Mouse (Mus musculus): ENCODE data around the gene Il17re. TPM values are rescaled to one million over a fixed set of nuclear protein-coding genes. Genes with fewer than 3 reads are reported as not detected.

Il17re gene
- polyA plus RNA-seq, 1 experiment from 2014 or later: 0.72 TPM

DNA sequence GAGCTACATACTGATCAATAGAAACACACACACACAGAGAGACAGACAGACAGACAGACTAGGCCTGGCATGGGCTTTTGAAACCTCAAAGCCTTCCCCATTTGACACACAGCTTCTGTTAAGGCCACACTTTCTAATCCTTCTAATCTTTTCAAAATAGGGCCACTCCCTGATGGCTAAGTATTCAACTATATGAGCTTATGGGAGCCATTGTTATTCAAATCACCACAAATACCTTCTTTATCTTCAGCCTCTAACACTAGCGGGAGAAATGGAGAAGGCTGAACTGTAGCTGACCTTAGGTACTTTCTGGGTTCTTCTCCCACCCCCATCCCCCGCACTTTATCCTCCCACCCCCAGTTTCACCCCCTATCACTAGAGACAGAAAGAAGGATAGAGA is 44.5 kb downstream of the Il17re start:
- no peak overlapping the region for H3K9ac ChIP-seq (ENCODE audit: low read depth, low read length)
- H3K4me1 ChIP-seq (ENCODE audit: control insufficient read depth, insufficient read depth, low read length): peaks cover 6% of the 10 kb centered on the region; the same call in 1 of the 2 replicates
- no peak overlapping the region for H3K27ac ChIP-seq (ENCODE audit: low read depth, low read length)
- no peaks in the 10 kb centered on the region for H3K36me3 ChIP-seq (ENCODE audit: control insufficient read depth, insufficient read depth, low read length)
- no peak for ATAC-seq (replicated peaks; ENCODE audit: insufficient number of reproducible peaks, low FRiP score, low TSS enrichment)
- peaks cover 39% of the 10 kb centered on the region for H3K27me3 ChIP-seq (ENCODE audit: control insufficient read depth, insufficient read depth, low read length)
- H3K9me3 ChIP-seq (replicated peaks; ENCODE audit: control insufficient read depth, low read length): peaks cover 2% of the 10 kb centered on the region; the same call in 1 of the 2 replicates
- no peak overlapping the region for H3K4me2 ChIP-seq
- no peak overlapping the region for H3K4me3 ChIP-seq (ENCODE audit: low read depth, low read length)
- WGBS (ENCODE audit: insufficient replicate concordance): 59% methylated on average over 2 of the region's 2 CpGs

DNA sequence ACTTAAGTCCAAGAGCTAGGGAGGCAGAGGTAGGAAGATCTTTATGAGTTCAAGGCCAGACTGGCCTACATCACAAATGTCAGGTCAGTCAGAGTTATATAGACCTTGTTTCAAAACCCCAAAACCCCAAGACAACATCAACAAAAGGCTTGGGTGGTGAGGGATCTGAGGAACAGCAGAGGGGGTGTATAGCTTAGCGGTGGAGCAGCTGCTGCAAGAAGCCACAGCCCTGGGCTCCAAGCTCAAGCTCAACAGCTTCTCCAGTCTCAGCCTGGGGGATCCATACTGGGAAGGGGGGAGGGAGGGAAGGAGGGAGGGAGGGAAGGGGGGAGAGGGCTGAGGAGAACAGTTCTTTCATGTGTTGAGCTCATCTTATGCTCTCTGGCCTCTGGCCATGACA is 47.4 kb downstream of the Il17re start:
- Histone ChIP-seq H3K9ac (ENCODE audit: low read depth, low read length) (no peak overlapping the region), H3K4me3 (ENCODE audit: low read depth, low read length) (no peak overlapping the region), H3K4me1 (ENCODE audit: control insufficient read depth, insufficient read depth, low read length) (peaks cover 6% of the 10 kb centered on the region; the same call in 1 of the 2 replicates), H3K4me2 (no peak overlapping the region), H3K36me3 (ENCODE audit: control insufficient read depth, insufficient read depth, low read length) (no peaks in the 10 kb centered on the region), H3K27me3 (ENCODE audit: control insufficient read depth, insufficient read depth, low read length) (peaks cover 20% of the 10 kb centered on the region), H3K9me3 (replicated peaks; ENCODE audit: control insufficient read depth, low read length) (peaks cover 2% of the 10 kb centered on the region; the same call in 1 of the 2 replicates), H3K27ac (ENCODE audit: low read depth, low read length) (no peak overlapping the region)
- 77% methylated on average over 1 of the region's 1 CpGs for WGBS (ENCODE audit: insufficient replicate concordance)
- no peak for ATAC-seq (replicated peaks; ENCODE audit: insufficient number of reproducible peaks, low FRiP score, low TSS enrichment)

DNA sequence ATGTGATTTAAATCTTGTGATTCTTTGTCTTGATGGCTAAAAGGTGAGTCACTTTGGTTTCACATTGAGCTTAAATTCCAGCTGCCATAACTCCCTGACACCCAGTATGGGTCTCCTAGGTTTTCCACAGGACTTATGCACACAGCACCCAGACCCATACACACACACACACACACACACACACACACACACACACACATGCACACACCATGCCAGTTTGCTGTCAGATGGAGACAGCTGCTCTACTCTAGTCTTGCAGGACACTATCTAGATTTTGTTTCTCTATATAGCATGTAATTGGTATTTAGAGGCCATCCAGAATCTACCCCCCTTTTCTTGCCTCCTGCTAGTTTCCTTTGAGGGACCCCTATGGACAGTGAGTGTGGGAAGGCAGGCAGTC is 48.8 kb downstream of the Il17re start:
- Histone ChIP-seq H3K9ac (ENCODE audit: low read depth, low read length) (no peak overlapping the region), H3K4me3 (ENCODE audit: low read depth, low read length) (no peak overlapping the region), H3K27ac (ENCODE audit: low read depth, low read length) (no peak overlapping the region), H3K9me3 (replicated peaks; ENCODE audit: control insufficient read depth, low read length) (peaks cover 2% of the 10 kb centered on the region; the same call in 1 of the 2 replicates), H3K4me2 (no peak overlapping the region), H3K27me3 (ENCODE audit: control insufficient read depth, insufficient read depth, low read length) (peaks cover 6% of the 10 kb centered on the region), H3K36me3 (ENCODE audit: control insufficient read depth, insufficient read depth, low read length) (no peaks in the 10 kb centered on the region), H3K4me1 (ENCODE audit: control insufficient read depth, insufficient read depth, low read length) (no peaks in the 10 kb centered on the region)
- ATAC-seq (replicated peaks; ENCODE audit: insufficient number of reproducible peaks, low FRiP score, low TSS enrichment): no peak

DNA sequence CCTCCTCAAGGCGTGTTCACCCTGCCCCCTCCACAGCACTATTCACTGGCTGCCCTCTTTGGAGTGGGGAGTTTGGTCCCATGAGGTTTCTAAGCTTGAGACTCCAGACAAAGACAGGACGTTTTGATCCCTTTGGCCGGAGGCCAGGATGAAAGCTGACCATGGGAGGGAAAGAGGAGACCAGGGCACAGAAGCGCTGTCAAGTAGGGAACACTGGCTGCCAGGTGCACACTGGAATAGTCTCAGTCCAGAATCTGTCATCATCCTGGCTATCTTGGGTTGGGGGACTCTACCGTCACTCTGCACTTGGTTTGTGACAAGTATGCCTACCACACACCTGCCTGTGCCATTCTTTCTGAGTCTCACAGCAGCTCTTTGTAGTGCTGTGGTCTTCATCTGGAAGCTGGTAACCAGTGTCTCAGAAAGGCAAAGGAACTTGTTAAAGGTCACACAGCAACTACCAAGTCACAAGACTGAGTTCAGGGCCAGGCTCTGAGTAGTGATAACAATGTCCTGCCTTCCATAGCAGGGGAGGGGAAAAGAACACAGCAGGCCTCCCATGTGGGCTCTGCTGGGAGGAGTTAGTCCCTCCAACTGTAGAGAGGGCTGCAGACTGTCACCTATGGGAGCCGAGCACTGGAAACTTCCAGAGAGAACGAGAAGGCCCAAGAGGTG is 50.1 kb downstream of the Il17re start:
- Histone ChIP-seq H3K36me3 (ENCODE audit: control insufficient read depth, insufficient read depth, low read length) (no peaks in the 10 kb centered on the region; the same call in 1 of the 2 replicates), H3K4me3 (ENCODE audit: low read depth, low read length) (no peak overlapping the region), H3K9ac (ENCODE audit: low read depth, low read length) (no peak overlapping the region), H3K27me3 (ENCODE audit: control insufficient read depth, insufficient read depth, low read length) (no peaks in the 10 kb centered on the region), H3K4me2 (no peak overlapping the region), H3K27ac (ENCODE audit: low read depth, low read length) (no peak overlapping the region), H3K9me3 (replicated peaks; ENCODE audit: control insufficient read depth, low read length) (no peaks in the 10 kb centered on the region), H3K4me1 (ENCODE audit: control insufficient read depth, insufficient read depth, low read length) (no peaks in the 10 kb centered on the region)
- ATAC-seq (replicated peaks; ENCODE audit: insufficient number of reproducible peaks, low FRiP score, low TSS enrichment): no peak
- 49% methylated on average over 7 of the region's 7 CpGs for WGBS (ENCODE audit: insufficient replicate concordance)

DNA sequence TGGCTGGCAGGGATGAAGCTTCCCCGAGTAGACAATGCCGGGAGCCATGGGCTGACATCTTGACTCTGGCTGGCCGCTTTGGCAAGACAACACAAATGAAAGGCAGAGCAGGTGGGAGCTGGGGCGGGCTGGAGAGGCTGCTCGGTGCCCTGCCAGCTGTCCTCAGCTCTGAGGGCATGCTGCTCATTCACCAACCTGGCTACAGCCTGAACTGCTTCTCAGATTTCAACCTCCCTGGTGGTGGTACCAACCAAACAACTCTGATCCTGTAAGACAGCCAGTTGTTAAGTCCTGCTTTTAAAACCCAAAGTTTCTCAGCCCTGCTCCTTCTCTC is 50.6 kb downstream of the Il17re start:
- no peak overlapping the region for H3K4me3 ChIP-seq (ENCODE audit: low read depth, low read length)
- no peaks in the 10 kb centered on the region for H3K4me1 ChIP-seq (ENCODE audit: control insufficient read depth, insufficient read depth, low read length)
- no peak overlapping the region for H3K27ac ChIP-seq (ENCODE audit: low read depth, low read length)
- 60% methylated on average over 5 of the region's 5 CpGs for WGBS (ENCODE audit: insufficient replicate concordance)
- peaks cover 4% of the 10 kb centered on the region for H3K36me3 ChIP-seq (ENCODE audit: control insufficient read depth, insufficient read depth, low read length)
- H3K9me3 ChIP-seq (replicated peaks; ENCODE audit: control insufficient read depth, low read length): no peaks in the 10 kb centered on the region
- no peaks in the 10 kb centered on the region for H3K27me3 ChIP-seq (ENCODE audit: control insufficient read depth, insufficient read depth, low read length)
- ATAC-seq (replicated peaks; ENCODE audit: insufficient number of reproducible peaks, low FRiP score, low TSS enrichment): no peak
- no peak overlapping the region for H3K4me2 ChIP-seq
- no peak overlapping the region for H3K9ac ChIP-seq (ENCODE audit: low read depth, low read length)

GRCm38 (mm10) chr6:113513944-113514343 is 55.7 kb downstream of the Il17re start:
- H3K4me1 ChIP-seq (ENCODE audit: control insufficient read depth, insufficient read depth, low read length): no peaks in the 10 kb centered on the region
- no peak for ATAC-seq (replicated peaks; ENCODE audit: insufficient number of reproducible peaks, low FRiP score, low TSS enrichment)
- H3K4me2 ChIP-seq: no peak overlapping the region
- H3K9me3 ChIP-seq (replicated peaks; ENCODE audit: control insufficient read depth, low read length): peaks cover 7% of the 10 kb centered on the region; the same call in 1 of the 2 replicates
- peaks cover 46% of the 10 kb centered on the region for H3K36me3 ChIP-seq (ENCODE audit: control insufficient read depth, insufficient read depth, low read length)
- H3K4me3 ChIP-seq (ENCODE audit: low read depth, low read length): no peak overlapping the region
- no peak overlapping the region for H3K27ac ChIP-seq (ENCODE audit: low read depth, low read length)
- H3K9ac ChIP-seq (ENCODE audit: low read depth, low read length): no peak overlapping the region
- H3K27me3 ChIP-seq (ENCODE audit: control insufficient read depth, insufficient read depth, low read length): no peaks in the 10 kb centered on the region
- WGBS (ENCODE audit: insufficient replicate concordance): 91% methylated on average over 6 of the region's 6 CpGs

GRCm38 (mm10) chr6:113514600-113514999 is 56.3 kb downstream of the Il17re start:
- Histone ChIP-seq H3K27me3 (ENCODE audit: control insufficient read depth, insufficient read depth, low read length) (no peaks in the 10 kb centered on the region), H3K4me1 (ENCODE audit: control insufficient read depth, insufficient read depth, low read length) (no peaks in the 10 kb centered on the region), H3K9me3 (replicated peaks; ENCODE audit: control insufficient read depth, low read length) (peaks cover 7% of the 10 kb centered on the region; the same call in 1 of the 2 replicates), H3K36me3 (ENCODE audit: control insufficient read depth, insufficient read depth, low read length) (peaks cover 51% of the 10 kb centered on the region), H3K4me2 (no peak overlapping the region), H3K27ac (ENCODE audit: low read depth, low read length) (no peak overlapping the region), H3K4me3 (ENCODE audit: low read depth, low read length) (no peak overlapping the region), H3K9ac (ENCODE audit: low read depth, low read length) (no peak overlapping the region)
- ATAC-seq (replicated peaks; ENCODE audit: insufficient number of reproducible peaks, low FRiP score, low TSS enrichment): no peak
- WGBS (ENCODE audit: insufficient replicate concordance): 95% methylated on average over 3 of the region's 3 CpGs

- 90% methylated on average over 8 of the region's 8 CpGs for WGBS (ENCODE audit: insufficient replicate concordance)
Observed at GRCm38 (mm10) chr6:113517434-113518080, 59.3 kb downstream of the Il17re start.

More at GRCm38 (mm10) chr6:113517434-113518080, 59.3 kb downstream of the Il17re start:
- H3K4me3 ChIP-seq (ENCODE audit: low read depth, low read length): no peak overlapping the region
- H3K36me3 ChIP-seq (ENCODE audit: control insufficient read depth, insufficient read depth, low read length): peaks cover 66% of the 10 kb centered on the region
- no peak overlapping the region for H3K9ac ChIP-seq (ENCODE audit: low read depth, low read length)
- H3K4me1 ChIP-seq (ENCODE audit: control insufficient read depth, insufficient read depth, low read length): no peaks in the 10 kb centered on the region
- H3K9me3 ChIP-seq (replicated peaks; ENCODE audit: control insufficient read depth, low read length): peaks cover 7% of the 10 kb centered on the region; the same call in 1 of the 2 replicates
- no peak overlapping the region for H3K27ac ChIP-seq (ENCODE audit: low read depth, low read length)
- ATAC-seq (replicated peaks; ENCODE audit: insufficient number of reproducible peaks, low FRiP score, low TSS enrichment): no peak
- H3K4me2 ChIP-seq: no peak overlapping the region
- no peaks in the 10 kb centered on the region for H3K27me3 ChIP-seq (ENCODE audit: control insufficient read depth, insufficient read depth, low read length)

Data from heart, embryonic 11.5 days (tissue).